Mouse (Mus musculus): ENCODE results near the gene Abcc10. TPM values are rescaled to one million over a fixed set of nuclear protein-coding genes. Genes with fewer than 3 reads are reported as not detected.

The Abcc10 gene
- total RNA-seq, 2 experiments from 2014 or later: 8.6 to 11.5 TPM

GRCm38 (mm10) chr17:46297028-46297363 is 31.2 kb downstream of the Abcc10 start:
- DNase-seq (ENCODE audit: low spot score in 2 of 2): peak in 1 of 2 experiments; percentile 70
- intact Hi-C loops (cut with DNase I): loop anchor here (2.0 kb wide), 2 partner anchors 14 to 22 kb away; partner anchors contain the start of gene Tjap1

- intact Hi-C loops (cut with DNase I): loop anchor here (2.0 kb wide), 2 partner anchors 14 to 22 kb away; partner anchors contain the start of gene Tjap1
These were observed 31.6 kb downstream of the Abcc10 start for GRCm38 (mm10) chr17:46296601-46297000.

DNA sequence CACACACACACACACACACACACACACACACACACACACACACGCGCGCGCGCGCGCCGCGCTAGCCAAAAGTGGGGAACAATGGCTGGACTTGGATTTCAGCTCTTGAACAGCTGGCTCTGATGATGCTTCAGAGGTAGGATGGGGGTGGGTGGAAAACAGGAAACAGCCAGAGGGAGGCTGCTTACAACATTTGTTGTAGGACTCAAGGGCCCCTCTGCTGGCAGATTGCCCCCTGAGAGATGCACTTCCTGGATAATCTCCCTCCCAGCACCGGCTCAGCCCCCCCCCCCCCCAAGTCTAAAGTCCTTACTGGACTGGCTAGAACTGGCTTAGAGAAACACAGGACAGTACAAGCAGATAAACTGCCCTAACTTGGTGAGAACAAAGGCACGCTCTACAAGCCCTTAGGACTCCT is 40.5 kb downstream of the Abcc10 start:
- intact Hi-C loops (cut with DNase I): no loop called here

More at GRCm38 (mm10) chr17:46296601-46297000, 31.6 kb downstream of the Abcc10 start:
- no peak for DNase-seq (ENCODE audit: low spot score in 2 of 2)

DNA sequence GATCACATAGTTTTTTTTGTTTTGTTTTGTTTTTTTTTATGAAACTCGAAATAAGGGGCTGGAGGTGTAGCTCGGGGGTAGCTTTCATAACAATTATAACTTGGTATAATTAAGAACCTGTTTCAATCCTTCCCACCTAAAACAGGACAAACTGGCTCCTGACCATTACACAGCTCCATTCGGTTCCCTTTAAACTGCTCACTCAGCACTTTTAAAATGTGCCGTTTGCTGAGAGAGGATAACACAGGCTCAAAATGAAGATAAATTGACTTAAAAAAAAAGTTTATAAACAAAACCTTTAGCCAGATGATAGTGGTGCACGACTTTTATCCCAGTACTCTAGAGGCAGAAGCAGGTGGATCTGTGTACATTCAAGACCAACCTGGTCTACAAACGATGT is 42.7 kb downstream of the Abcc10 start:
- DNase-seq (ENCODE audit: low spot score in 2 of 2): no peak

More for the DNA sequence above, 40.5 kb downstream of the Abcc10 start:
- no peak for DNase-seq (ENCODE audit: low spot score in 2 of 2)

DNA sequence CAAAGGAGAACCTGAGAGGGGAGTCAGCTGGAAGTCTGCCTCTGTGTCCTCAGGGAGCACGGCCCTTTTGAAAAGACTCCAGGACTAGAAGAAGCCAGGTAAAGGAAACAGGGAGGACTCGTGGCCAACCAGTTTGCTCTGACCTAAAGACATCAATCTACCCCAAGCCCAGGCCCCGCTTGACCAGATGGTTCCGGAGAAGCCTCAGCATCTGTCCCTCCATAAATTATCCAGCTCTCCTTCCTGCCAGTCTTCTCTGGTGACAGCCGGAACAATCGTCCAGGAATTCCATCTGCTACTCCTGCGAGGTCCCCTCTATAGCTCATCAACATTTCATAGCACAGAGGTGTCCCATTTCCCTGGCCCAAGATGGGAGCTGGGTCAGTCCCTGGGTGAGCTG is 43.5 kb downstream of the Abcc10 start:
- DNase-seq (ENCODE audit: low spot score in 2 of 2): no peak
- intact Hi-C loops (cut with DNase I): no loop called here

More for the DNA sequence above, 42.7 kb downstream of the Abcc10 start:
- intact Hi-C loops (cut with DNase I): no loop called here

DNA sequence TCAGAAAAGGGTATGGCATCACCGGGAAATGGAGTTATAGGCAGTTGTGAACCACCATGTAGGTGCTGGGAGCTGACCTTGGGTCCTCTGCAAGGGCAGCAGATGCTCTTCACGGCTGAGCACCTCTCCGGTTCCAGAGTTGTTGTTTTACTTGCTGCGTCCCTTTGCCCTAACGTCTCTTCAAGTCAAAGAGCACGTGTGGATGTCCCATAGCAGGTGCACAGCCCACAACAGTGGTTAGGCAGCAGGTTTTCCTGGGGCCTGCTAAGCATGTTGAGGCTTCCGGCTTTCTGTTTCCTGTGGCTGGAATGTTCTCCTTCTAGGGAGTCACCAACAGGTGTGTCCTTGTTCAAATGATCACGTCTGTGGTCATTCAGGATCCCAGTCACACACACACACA is 44.2 kb downstream of the Abcc10 start:
- intact Hi-C loops (cut with DNase I): loop anchor here (2.0 kb wide), 1 partner anchor 13 kb away; the partner anchor contains the start of gene Dlk2
- no peak for DNase-seq (ENCODE audit: low spot score in 2 of 2)

- no peak for DNase-seq (ENCODE audit: low spot score in 2 of 2)
- intact Hi-C loops (cut with DNase I): loop anchor here (2.0 kb wide), 1 partner anchor 14 kb away; the partner anchor contains the start of gene Dlk2
These were observed 45.0 kb downstream of the Abcc10 start for GRCm38 (mm10) chr17:46283140-46283539.

DNA sequence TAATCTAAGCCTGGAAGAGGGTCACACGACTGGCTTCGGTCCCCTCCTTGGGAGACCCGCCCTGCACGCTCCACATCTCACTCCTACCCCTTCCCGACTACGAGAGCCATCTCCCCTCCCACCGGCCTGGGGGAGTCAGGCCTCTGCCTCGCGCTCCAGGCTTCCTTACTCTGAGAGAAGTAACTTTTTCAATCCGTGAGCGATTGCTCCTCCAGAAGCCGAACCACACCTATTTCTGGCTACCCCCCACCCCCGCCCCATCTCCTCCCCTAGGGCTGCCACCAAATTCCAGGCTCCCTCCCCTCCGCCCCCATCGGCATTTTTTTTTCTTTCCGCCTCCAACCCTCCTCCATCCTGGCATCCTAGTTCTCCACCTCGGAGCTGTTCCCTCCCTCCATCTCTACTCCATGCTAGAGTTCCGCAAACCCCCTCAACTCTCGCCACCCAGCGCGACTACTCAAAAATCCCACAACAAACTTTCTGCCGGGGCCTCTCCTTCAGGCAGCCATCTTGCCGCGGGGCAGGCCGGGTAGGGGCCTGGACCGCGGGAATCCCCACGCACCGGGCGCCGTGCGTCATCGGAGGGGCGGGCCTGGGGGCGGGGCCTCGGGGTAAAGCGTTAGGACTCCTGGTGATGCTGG is 45.5 kb downstream of the Abcc10 start, which contains the start of gene Tjap1:
TSS of gene Tjap1 (minus strand) at position 544 of the 641 bp plus-strand sequence.
- intact Hi-C loops (cut with DNase I): loop anchor here (2.0 kb wide), 1 partner anchor 14 kb away; the partner anchor contains the start of gene Dlk2
- peak; percentile 81 to 88 for DNase-seq (ENCODE audit: low spot score in 2 of 2)

DNA sequence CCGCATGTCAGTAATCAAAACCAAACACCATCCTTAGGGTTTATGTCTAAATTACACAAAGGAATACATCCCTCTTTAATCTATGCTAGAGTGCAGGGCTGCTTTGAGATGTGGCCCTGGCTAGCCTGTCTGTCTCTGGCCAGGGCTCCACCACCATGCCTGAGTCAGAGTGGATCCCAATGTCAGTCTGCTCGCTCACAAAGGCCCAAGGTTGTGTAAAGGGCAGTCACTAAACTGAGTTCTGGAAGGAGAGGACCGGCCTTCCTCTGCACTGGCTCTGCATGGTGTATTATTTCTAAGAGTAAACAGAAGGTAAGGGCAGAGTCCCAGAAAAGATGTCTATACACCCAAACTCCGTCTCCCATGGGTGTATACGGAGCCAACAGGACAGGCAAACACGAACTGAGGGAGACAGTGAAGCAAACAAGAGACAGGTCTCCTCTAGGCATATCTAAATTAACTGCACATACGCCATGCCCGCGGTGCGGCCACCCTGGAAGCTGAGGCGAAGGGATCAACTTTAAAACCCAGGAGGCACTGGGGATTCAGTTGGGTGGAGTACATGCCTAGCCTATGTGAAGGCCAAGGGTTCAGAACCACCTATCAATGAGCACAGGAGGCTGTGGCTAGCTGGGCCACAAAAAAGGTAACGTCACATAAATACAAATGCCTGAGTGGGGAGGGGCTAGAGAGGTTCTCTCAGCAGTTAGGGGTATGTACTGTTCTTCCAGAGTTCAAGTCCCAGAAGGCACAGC is 50.0 kb downstream of the Abcc10 start:
- DNase-seq (ENCODE audit: low spot score in 2 of 2): no peak
- intact Hi-C loops (cut with DNase I): no loop called here

GRCm38 (mm10) chr17:46277586-46277985 is 50.6 kb downstream of the Abcc10 start:
- intact Hi-C loops (cut with DNase I): no loop called here
- no peak for DNase-seq (ENCODE audit: low spot score in 2 of 2)

DNA sequence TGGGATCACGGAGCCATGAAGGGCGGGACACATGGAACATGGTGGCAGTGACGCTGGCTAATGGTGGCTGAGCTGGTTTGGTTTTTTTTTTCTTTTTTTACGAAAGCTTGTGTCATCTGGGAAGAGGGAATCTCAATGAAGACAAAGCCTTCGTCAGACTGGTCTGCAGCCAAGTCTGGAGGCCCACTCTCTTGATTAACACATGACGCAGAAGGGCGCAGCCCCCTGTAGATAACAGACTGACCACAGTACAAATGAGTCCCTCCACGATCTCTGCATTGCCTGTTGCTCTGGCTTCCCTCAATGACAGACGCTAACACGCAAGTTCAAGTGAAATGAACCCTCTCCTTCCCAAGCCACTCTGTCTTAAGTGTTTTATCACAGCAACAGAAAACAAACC is 52.6 kb downstream of the Abcc10 start:
- intact Hi-C loops (cut with DNase I): loop anchor here (2.0 kb wide), 1 partner anchor 21 kb away; the partner anchor contains the start of gene Dlk2
- DNase-seq (ENCODE audit: low spot score in 2 of 2): no peak

DNA sequence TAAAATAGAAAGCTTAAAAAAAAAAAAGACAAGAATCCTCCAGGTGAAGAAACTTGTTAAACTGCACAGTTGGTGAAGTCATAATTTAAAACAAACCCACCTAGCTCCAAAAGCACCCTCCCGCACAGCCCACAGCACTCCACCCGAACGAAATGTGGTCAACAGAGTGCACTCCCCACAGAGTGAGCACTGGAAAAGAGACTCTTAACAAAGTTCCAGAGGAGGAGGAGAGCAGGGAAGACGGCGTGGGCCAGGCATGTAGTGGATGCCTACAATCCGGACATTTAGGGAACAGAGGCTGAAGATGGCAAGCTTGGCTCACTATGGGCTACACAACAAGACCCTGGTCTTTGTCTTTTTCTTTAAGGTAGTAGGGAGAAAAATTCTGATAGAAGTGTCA is 53.1 kb downstream of the Abcc10 start:
- DNase-seq (ENCODE audit: low spot score in 2 of 2): no peak
- intact Hi-C loops (cut with DNase I): loop anchor here (2.0 kb wide), 1 partner anchor 22 kb away; the partner anchor contains the start of gene Dlk2

- intact Hi-C loops (cut with DNase I): loop anchor here (2.0 to 5.0 kb wide), 2 partner anchors 22 to 108 kb away; partner anchors contain the start of genes Dlk2 and Zfp318
These were observed 53.7 kb downstream of the Abcc10 start for GRCm38 (mm10) chr17:46274465-46274864.

GRCm38 (mm10) chr17:46273803-46274236 is 54.3 kb downstream of the Abcc10 start:
- peak; percentile 35 to 88 for DNase-seq (ENCODE audit: low spot score in 2 of 2)

More at GRCm38 (mm10) chr17:46274465-46274864, 53.7 kb downstream of the Abcc10 start:
- DNase-seq (ENCODE audit: low spot score in 2 of 2): no peak

DNA sequence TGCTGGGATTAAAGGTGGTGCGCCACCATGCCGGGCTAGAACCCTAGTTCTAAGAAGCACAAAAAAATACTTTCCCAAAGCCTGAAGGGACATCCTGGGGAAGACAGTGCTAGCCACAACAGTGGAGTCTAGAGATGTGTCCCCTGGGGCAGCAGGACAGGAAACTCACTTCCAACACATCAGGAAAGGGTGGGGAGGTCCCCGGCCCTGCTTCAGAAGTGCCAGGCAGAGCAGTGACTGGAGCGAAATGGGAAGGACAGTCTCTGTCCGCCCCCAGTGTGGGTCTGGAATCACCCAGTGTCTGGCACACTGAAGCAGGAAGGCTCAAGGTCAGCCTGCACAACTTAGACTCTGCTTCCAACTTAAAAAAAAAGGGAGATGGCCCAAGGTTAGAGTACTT is 55.5 kb downstream of the Abcc10 start:
- intact Hi-C loops (cut with DNase I): loop anchor here (5.0 kb wide), 1 partner anchor 110 kb away; the partner anchor contains the start of gene Zfp318
- DNase-seq (ENCODE audit: low spot score in 2 of 2): no peak

More at GRCm38 (mm10) chr17:46273803-46274236, 54.3 kb downstream of the Abcc10 start:
- intact Hi-C loops (cut with DNase I): loop anchor here (2.0 to 5.0 kb wide), 2 partner anchors 23 to 108 kb away; partner anchors contain the start of genes Dlk2 and Zfp318

- DNase-seq (ENCODE audit: low spot score in 2 of 2): peak in 1 of 2 experiments; percentile 40
- intact Hi-C loops (cut with DNase I): loop anchor here (5.0 kb wide), 1 partner anchor 110 kb away; the partner anchor contains the start of gene Zfp318
These were observed 56.1 kb downstream of the Abcc10 start for GRCm38 (mm10) chr17:46272058-46272457.

DNA sequence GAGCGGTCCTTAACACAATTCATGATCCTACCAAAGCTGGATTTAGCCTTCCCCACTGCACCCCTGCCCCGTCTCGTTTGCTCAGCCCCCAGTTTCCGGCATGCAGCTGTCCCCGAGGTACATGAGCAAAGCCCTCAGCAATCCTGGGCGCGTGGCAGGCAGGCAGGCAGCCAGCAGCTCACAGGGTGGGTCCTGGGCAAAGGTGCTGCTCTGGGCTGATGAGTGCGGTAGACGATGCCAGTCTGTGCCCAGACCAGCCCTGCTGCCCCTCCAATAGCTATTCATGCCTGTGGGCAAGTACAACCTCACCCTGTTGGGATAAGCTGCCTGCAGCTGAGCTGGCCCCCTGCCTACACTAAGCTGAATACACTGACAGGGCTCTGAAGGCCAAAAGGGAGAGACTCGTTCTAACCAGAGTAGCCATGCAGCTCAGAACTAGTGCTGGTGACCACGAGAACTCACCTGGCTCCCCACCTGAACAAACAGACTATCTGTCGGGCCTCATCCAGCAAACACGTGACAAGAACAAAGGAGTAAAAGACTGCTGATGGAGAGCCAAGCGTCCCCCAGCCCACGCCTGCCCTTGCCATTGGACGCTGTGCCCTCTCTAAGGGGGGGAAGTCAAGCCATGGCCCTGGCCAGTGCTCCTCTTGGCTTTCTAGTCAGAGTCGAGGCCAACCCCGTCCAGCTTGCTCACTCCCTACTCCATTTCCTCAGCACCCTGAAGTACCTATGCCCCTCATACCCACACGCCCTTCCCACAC is 58.2 kb downstream of the Abcc10 start:
- intact Hi-C loops (cut with DNase I): loop anchor here (5.0 kb wide), 2 partner anchors 112 to 122 kb away; partner anchors contain the start of gene Zfp318
- no peak for DNase-seq (ENCODE audit: low spot score in 2 of 2)

GRCm38 (mm10) chr17:46268026-46268720 is 60.0 kb downstream of the Abcc10 start:
- no peak for DNase-seq (ENCODE audit: low spot score in 2 of 2)
- intact Hi-C loops (cut with DNase I): loop anchor here (5.0 kb wide), 1 partner anchor 124 kb away; no protein-coding TSS in a partner anchor

Measured in left cerebral cortex, postnatal 25 days (tissue).